Mouse (Mus musculus) neutrophil, adult 83 days (primary cell): ENCODE data around the gene Inppl1. TPM values are rescaled to one million over a fixed set of nuclear protein-coding genes. Genes with fewer than 3 reads are reported as not detected.

Source experiments
- total RNA-seq, 2 experiments: library from RNA; stranded (reverse); gene quantifications; one replicate each; pipeline ENCODE4 v1.2.4; 2023

Inppl1 gene
- total RNA-seq, result 10 to 100 TPM; 19.2 to 23.3 TPM

DNA sequence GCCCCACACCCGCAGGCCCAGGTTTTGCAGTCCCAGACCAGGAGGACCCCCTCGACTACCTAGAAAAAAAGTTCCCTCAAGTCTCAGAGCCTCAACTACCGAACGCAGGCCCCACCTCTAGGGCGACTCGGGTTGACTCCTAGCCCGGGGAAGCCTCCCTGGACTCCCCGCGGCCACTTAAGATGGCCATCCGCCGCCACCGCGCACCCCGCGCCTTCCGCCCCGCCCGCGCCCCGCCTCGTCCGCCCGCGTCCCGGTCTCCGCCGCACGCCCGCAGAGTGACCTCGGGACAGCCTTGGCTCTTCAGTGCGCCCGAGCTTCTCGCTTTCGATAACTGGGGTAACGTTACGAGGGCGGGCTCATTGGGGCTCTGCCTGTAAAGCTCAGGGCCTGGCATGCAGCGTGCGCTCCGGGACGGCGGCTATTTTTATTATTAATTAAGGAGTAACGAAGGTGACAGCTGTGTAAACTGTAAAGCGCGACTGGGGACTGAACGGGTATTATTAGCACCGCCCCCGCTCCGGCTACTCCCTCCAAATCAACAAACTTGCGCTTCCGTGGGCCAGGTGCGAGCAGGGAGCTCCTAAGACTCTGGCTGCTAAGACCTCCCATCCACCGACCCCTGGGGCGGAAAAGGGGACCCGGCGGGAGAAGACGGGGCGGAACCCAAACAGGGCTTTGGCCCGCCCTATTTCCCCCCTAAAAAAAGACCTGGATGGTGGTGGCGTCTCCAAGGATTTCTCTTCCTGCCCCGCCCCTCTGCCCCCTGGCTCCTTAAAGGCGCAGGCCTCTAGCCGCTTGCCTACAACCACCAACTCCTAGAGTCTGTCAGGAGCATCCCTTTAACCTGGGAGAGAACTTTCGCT is at the start of gene Inppl1:
Gene Inppl1, minus strand, starts transcription at position 624 of the 866 bp plus-strand sequence.

DNA sequence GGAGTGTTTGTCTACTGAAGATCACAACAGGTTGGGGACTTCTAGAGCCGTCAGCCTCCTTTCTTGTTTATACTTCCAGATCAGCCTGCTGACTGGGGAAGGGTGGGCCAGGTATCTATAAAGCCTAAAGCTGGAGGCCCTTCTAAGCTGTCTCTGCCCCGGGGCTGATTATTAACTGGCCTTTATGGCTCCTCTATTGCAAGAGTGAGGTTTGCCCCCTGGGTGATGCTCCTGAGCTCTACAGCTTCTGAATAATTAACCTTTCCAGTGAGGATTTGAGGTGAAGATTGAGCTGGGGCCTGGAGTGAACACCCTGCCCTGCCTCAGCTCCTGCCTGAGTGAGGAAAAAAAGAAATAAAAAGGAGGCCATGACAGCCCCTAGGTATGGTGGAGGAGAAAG is 32.6 kb upstream of the Inppl1 start, which contains the start of gene Folr1:
Gene Folr1, minus strand, starts transcription at position 160 of the 400 bp plus-strand sequence.

GRCm38 (mm10) chr7:101863415-101863814 is 25.4 kb upstream of the Inppl1 start, which contains the start of gene Anapc15:
Gene Anapc15 (plus strand): TSS chr7:101863715.

GRCm38 (mm10) chr7:101857094-101857493 is 19.1 kb upstream of the Inppl1 start, which contains the start of gene Folr2:
Gene Folr2 (minus strand): TSS chr7:101857194.

DNA sequence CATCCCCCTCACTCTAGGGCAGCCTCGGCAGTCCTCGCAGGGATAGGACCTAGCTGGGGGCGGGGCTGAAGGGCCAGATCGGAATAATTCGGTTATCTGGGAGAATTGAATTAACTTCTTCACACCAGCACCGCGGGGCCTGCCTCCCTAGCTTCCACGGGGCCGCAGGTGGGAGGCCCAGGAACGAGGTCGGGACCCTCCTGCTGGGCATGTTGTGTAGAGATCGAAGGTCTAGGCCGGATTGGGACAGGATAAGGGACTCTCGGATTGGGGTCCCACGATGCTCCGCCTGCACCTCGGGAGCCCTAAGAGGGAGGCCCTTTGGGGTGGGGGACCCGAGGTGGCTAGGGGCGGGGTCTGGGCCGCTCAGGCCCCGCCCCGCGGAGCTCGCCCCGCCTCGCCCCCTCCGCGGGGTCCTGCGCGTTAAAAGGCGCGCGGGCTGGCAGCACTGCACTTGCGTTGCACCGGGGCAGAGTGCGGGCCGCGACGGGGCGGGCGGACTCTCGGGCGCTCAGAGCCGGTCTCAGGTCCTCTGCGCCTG is 20.1 kb downstream of the Inppl1 start, which contains the start of gene Phox2a:
Gene Phox2a, plus strand, starts transcription at position 453 of the 541 bp plus-strand sequence.

Other genes starting within 250 kb of the Inppl1 start
- 10 to 100 TPM; 13.5 to 13.7 TPM for gene Clpb, start 174.6 kb downstream of the Inppl1 start, total RNA-seq
- not detected for gene Phox2a, start 19.9 kb downstream of the Inppl1 start, total RNA-seq
- gene Folr2, start 19.0 kb upstream of the Inppl1 start, total RNA-seq, result 1 to 10 TPM; 1.3 to 1.8 TPM
- 10 to 100 TPM; 50.0 to 57.1 TPM for gene Anapc15, start 25.5 kb upstream of the Inppl1 start, total RNA-seq
- gene Folr1, start 32.6 kb upstream of the Inppl1 start, total RNA-seq, result not detected
- 100 to 1,000 TPM; 107 to 110 TPM for gene Lamtor1, start 67.7 kb upstream of the Inppl1 start, total RNA-seq
- not detected for gene Tomt, start 68.1 kb upstream of the Inppl1 start, total RNA-seq
- under 1 TPM in 1 of 2 experiments, not detected in 1; 0.88 TPM for gene Lrrc51, start 95.7 kb upstream of the Inppl1 start, total RNA-seq
- gene Numa1, start 95.9 kb upstream of the Inppl1 start, total RNA-seq, result 100 to 1,000 TPM; 118 to 124 TPM
- 10 to 100 TPM; 26.8 to 30.1 TPM for gene Il18bp, start 180.5 kb upstream of the Inppl1 start, total RNA-seq
- 10 to 100 TPM; 13.5 to 16.0 TPM for gene Rnf121, start 227.2 kb upstream of the Inppl1 start, total RNA-seq
- gene Xndc1, start 227.3 kb upstream of the Inppl1 start, total RNA-seq, result 10 to 100 TPM; 14.3 to 14.4 TPM
- 1 to 10 TPM; 1.4 to 2.0 TPM for gene Xntrpc, start 227.5 kb upstream of the Inppl1 start, total RNA-seq
- not detected for gene Trpc2, start 244.9 kb upstream of the Inppl1 start, total RNA-seq